ENCODE assay signal across 8 mouse cellular contexts in the genomic region with DNA sequence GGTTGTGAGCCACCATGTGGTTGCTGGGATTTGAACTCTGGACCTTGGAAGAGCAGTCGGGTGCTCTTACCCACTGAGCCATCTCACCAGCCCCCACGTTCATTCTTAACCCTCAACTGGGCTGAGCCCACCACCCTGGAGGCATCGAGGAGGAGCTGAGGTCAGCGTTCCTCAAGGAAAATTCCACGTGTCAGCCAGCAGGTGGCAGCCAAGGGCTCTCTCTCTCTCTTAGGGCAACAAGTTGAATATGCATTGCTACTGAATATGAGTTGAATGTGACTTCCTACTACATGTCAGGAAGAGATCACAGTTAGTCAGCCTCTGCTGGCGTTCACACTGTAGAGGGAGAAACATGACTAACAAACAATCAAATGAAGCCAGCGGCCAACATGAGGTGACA.
DNase-seq lines count a peak whose midpoint lies in the region.

No protein-coding gene starts in this region.

- peak; percentile 62 for DNase-seq in kidney, adult 18-20 months
- no peak for DNase-seq in kidney, adult 11 months
- DNase-seq in A20 (ENCODE audit: low read depth, low spot score) (peak; percentile 69), ES-CJ7 (ENCODE audit: low read depth, low spot score) (peak; percentile 78)
- peak; percentile 87 to 89 for DNase-seq in cerebellum, postnatal 10 days
- peak; percentile 35 to 85 for DNase-seq in kidney, postnatal 36 days
- DNase-seq in retina, postnatal 1 day: peak; percentile 89
- DNase-seq in layer of hippocampus, adult 9-10 months (ENCODE audit: low spot score): no peak

Comparison
In these comparisons a context has a peak if more than half of its experiments do, and no peak if none do; other contexts are left out.
1. DNase-seq: peak in kidney, adult 18-20 months (single experiment), A20 (single experiment), ES-CJ7 (single experiment), cerebellum, postnatal 10 days (2 of 2), kidney, postnatal 36 days (2 of 2) and retina, postnatal 1 day (single experiment); none in kidney, adult 11 months (single experiment) and layer of hippocampus, adult 9-10 months (single experiment).